Mouse (Mus musculus): Measurements from ENCODE around the gene Pakap.

- TF ChIP-seq TAL1 (IDR thresholded peaks at IDR 0.05; ENCODE audit: low read length) (no peak), GATA1 (IDR thresholded peaks at IDR 0.05; ENCODE audit: low read length) (no peak)
Measured at GRCm38 (mm10) chr4:57738856-57739552, 171.0 kb downstream of the Pakap start.

All from erythroblast, embryonic 14.5 days (primary cell).